Mouse (Mus musculus): ENCODE results near the gene Stk10.
"Not testable (repeated sequence)": the region's sequence is repeated elsewhere in the genome, so short reads cannot be mapped to it uniquely, and the experiment has no call there.

Gene Stk10

DNA sequence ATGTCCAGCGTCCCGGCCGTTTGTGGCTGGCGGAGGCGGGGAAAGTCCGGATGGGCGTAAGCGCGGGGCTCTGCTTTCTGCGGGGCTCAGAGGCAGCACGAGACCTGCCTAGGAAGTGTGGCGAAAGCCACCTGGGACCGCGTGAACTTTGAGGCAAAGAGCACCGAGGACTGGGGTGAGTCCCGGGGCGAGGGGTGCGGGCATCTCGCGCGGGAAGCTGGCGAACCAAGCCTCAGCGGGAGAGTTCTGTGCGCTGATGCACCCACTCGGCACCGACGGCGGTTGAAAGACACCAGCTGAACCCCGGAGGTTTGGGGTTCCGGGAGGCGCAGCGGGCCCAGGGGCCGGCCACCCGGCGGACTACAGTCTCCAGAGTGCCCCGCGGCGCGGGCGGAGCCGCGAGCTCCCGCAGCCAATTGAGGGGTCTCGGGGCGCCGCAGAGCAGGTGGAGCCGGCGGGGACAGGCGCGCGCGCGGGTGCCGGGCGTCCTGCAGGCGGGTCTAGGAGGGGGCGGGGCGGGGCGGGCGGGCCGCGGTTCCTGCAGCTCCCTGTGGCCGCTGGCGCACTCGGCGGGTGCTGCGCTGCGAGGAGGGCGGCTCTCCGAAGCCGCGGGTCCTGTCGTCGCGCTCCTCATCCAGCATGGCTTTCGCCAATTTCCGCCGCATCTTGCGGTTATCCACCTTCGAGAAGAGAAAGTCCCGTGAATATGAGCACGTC is at the start of gene Stk10:
Stk10 (plus strand) TSS at position 541 of the 717 bp plus-strand sequence.
- peak; percentile 94 for DNase-seq (ENCODE audit: low read depth, low spot score)

DNA sequence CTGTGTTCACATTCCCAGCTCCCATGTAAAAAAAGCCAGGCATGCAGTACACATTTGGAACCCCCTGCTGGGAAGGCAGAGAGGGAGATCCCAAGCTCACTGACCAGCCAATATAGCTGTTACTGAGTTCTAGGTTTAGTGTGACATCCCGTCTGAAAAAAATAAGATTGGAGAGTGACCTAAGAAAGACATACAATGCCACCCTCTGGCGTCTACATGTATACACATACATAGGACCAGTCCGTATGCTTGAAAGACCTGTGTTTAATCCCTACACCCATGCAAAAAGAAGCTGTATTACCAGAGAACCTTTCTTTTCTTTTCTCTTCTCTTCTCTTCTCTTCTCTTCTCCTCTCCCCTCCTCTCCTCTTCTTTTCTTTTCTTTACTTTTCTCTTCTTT is 47.8 kb upstream of the Stk10 start:
- no peak for DNase-seq (ENCODE audit: low read depth, low spot score)

- no peak for DNase-seq (ENCODE audit: low read depth, low spot score)
Measured at GRCm38 (mm10) chr11:32486621-32487020, 46.5 kb upstream of the Stk10 start.

GRCm38 (mm10) chr11:32487501-32487900 is 45.6 kb upstream of the Stk10 start:
- peak; percentile 46 for DNase-seq (ENCODE audit: low read depth, low spot score)

- no peak for DNase-seq (ENCODE audit: low read depth, low spot score)
Measured at GRCm38 (mm10) chr11:32488344-32488743, 44.8 kb upstream of the Stk10 start.

DNA sequence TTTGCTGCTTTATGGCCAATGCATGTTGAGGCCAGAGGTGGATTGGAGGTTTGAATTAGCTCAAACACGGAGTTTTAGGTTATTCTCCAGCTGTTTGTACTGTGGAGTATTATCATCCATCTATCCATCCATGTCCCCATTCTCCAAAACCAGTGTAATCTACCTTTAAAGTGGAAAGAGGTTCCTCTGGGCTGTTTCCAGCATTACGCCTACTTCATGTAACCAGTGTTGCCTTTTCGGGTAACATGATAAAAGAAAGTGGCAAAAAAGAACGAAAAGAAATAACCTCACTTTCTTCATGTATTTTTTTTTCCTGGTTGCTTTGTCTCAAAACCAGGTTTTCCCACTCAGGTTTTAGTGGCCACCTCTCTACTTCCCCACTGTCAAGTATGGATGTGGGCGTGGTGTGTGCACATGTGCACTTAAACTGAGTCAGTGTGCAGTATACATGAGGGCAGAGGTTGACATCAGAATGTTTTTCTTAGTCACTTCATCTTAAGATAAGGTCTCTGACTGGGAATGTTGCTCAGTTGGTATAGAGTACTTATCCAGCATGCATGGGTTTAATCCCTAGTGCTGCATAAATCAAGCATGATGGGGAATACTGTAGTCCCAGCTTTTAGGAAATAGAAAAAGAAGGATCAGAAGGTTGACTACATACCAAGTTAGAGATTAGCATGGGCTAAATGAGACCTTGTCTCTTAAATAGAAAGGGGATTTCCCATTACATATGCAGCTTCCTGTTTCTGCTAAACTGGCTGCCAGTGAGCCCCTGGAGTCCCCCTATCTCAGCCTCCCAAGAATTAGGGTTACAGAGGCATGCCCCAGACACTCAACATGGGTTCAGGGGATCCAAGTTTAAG is 44.1 kb upstream of the Stk10 start:
- DNase-seq (ENCODE audit: low read depth, low spot score): peak; percentile 71

GRCm38 (mm10) chr11:32491079-32491478 is 42.0 kb upstream of the Stk10 start:
- no peak for DNase-seq (ENCODE audit: low read depth, low spot score)

GRCm38 (mm10) chr11:32493312-32493711 is 39.8 kb upstream of the Stk10 start:
- no peak for DNase-seq (ENCODE audit: low read depth, low spot score)

GRCm38 (mm10) chr11:32495283-32495682 is 37.8 kb upstream of the Stk10 start:
- DNase-seq (ENCODE audit: low read depth, low spot score): no peak

DNA sequence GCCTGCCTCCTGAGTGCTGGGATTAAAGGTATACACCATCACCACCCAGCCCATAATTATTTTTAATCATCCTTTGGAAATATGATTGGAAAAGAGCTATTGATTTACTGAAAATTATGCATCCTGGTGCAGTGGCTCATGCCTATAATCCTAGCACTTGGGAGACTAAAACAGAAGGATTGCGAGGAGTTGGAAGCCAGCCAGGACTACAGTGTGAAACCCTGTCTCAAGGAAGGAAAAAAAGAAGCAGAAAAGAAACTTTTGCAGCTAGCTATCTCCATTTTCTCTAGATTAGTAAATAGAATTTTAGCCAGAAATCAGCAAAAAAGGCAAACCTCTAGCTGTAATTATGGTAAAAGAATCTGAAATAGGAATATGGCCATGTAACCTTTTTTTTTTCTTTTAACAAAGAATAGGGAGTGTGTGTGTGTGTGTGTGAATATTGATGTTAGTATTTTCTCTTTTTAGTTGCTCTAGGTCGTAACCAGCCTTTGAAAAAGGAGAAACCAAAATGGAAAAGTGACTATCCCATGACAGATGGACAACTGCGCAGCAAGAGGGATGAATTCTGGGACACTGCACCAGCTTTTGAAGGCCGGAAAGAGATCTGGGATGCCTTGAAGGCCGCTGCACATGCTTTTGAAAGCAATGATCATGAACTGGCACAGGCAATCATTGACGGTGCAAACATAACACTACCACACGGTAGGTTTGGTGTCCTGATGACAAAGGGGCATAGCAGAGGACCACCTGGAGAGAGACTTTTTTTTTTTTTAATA is 34.2 kb upstream of the Stk10 start:
- no peak for DNase-seq (ENCODE audit: low read depth, low spot score)

- DNase-seq (ENCODE audit: low read depth, low spot score): peak; percentile 37
Measured at GRCm38 (mm10) chr11:32499931-32500330, 33.2 kb upstream of the Stk10 start.

- no peak for DNase-seq (ENCODE audit: low read depth, low spot score)
Measured at GRCm38 (mm10) chr11:32503711-32504110, 29.4 kb upstream of the Stk10 start.

- peak; percentile 46 for DNase-seq (ENCODE audit: low read depth, low spot score)
Measured at GRCm38 (mm10) chr11:32505091-32505739, 27.9 kb upstream of the Stk10 start.

- peak; percentile 33 for DNase-seq (ENCODE audit: low read depth, low spot score)
Measured at GRCm38 (mm10) chr11:32510930-32511329, 22.2 kb upstream of the Stk10 start.

DNA sequence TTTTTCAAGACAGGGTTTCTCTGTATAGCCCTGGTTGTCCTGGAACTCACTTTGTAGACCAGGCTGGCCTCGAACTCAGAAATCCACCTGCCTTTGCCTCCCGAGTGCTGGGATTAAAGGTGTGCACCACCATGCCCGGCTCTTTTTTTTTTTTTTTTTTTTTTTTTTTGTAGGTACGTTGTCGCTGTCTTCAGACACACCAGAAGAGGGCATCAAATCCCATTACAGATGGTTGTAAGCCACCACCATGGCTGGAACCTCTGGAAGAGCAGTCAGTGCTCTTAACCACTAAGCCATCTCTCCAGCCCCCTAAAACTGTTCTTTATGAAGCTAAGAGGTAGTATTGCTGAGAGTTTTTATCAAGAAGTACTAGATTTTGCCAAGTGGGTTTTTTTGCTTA is 18.3 kb upstream of the Stk10 start:
- not testable (repeated sequence) for DNase-seq (ENCODE audit: low read depth, low spot score)

- DNase-seq (ENCODE audit: low read depth, low spot score): no peak
Measured at GRCm38 (mm10) chr11:32516091-32516490, 17.0 kb upstream of the Stk10 start.

GRCm38 (mm10) chr11:32516916-32517712 is 16.0 kb upstream of the Stk10 start:
- DNase-seq (ENCODE audit: low read depth, low spot score): no peak

- no peak for DNase-seq (ENCODE audit: low read depth, low spot score)
Measured at GRCm38 (mm10) chr11:32518770-32519169, 14.3 kb upstream of the Stk10 start.

DNA sequence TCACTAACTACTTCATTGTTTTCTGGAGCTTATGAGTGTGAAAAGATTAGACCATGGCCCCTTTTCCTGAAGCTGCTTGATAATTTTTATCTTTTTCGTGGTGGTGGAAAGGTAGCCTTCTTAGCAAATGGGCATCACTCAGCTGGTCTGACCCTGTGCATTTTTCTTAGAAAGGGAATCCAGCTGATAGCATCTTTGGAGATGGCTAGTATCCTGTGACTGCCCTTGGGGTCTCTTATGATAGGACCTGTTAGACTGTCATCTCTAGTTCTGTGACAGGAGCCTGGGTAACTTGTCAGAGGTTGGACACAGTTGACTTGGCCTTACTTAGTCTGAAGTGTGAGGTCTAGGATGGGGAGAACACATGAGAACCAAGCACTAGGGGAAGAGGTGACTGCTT is 13.8 kb upstream of the Stk10 start:
- DNase-seq (ENCODE audit: low read depth, low spot score): no peak

GRCm38 (mm10) chr11:32521246-32521645 is 11.9 kb upstream of the Stk10 start:
- no peak for DNase-seq (ENCODE audit: low read depth, low spot score)

All from A20 (cell line).